Mouse (Mus musculus) limb, embryonic 13.5 days (tissue): ENCODE data around the gene Gm37240. TPM values are rescaled to one million over a fixed set of nuclear protein-coding genes. Genes with fewer than 3 reads are reported as not detected.

Experiments used
- ATAC-seq: fragments of 200-750 bp; cut with Nextera tagmentation; 2 replicates; pipeline ENCODE4 v1.8.0; 2017; ENCODE audit warnings: low read depth, moderate number of reproducible peaks, moderate TSS enrichment; ENCODE audit not compliant: low FRiP score
- H3K27ac ChIP-seq: fragments of 300-500 bp; sonication (generic); 2 replicates; pipeline ENCODE4 v1.5.1; 2015; ENCODE audit warnings: inconsistent platforms, mild to moderate bottlenecking, moderate library complexity
- H3K27me3 ChIP-seq: fragments of 300-500 bp; sonication (generic); 2 replicates; pipeline ENCODE4 v1.6.1; 2015; ENCODE audit warnings: mild to moderate bottlenecking, inconsistent platforms
- H3K36me3 ChIP-seq: fragments of 300-500 bp; sonication (generic); 2 replicates; pipeline ENCODE4 v1.6.1; 2015; ENCODE audit warnings: inconsistent platforms, mild to moderate bottlenecking, moderate library complexity
- H3K4me1 ChIP-seq: fragments of 300-500 bp; sonication (generic); 2 replicates; pipeline ENCODE4 v1.6.1; 2015; ENCODE audit warnings: inconsistent platforms
- H3K4me2 ChIP-seq: fragments of 300-500 bp; sonication (generic); replicated peaks from 2 replicates; pipeline ENCODE4 v1.6.1; 2015; ENCODE audit warnings: inconsistent platforms, mild to moderate bottlenecking, moderate library complexity
- H3K4me3 ChIP-seq: fragments of 300-500 bp; sonication (generic); 2 replicates; pipeline ENCODE4 v1.5.1; 2015; ENCODE audit warnings: moderate library complexity, mild to moderate bottlenecking, inconsistent platforms
- H3K9ac ChIP-seq: fragments of 300-500 bp; sonication (generic); 2 replicates; pipeline ENCODE4 v1.6.1; 2015; ENCODE audit warnings: mild to moderate bottlenecking, inconsistent platforms
- H3K9me3 ChIP-seq: fragments of 300-500 bp; sonication (generic); 2 replicates; pipeline ENCODE4 v1.6.1; 2016; ENCODE audit warnings: inconsistent platforms
- WGBS: fragments of 180-500 bp; shearing (Covaris S2); methylation state at CpG from one replicate; pipeline ENCODE4 v1.1.7; 2015; 5-methylcytosine and 5-hydroxymethylcytosine counted together
- polyA plus RNA-seq: library from polyadenylated mRNA; unstranded; fragments of >200 nt; fragmentation: Nextera tagmentation; extraction: Ambion mirVana; gene quantifications from 2 replicates; pipeline ENCODE4 v1.2.1, GENCODE M21; 2015

Gm37240 gene
- polyA plus RNA-seq, 1 experiment from 2014 or later = 6.1 TPM

DNA sequence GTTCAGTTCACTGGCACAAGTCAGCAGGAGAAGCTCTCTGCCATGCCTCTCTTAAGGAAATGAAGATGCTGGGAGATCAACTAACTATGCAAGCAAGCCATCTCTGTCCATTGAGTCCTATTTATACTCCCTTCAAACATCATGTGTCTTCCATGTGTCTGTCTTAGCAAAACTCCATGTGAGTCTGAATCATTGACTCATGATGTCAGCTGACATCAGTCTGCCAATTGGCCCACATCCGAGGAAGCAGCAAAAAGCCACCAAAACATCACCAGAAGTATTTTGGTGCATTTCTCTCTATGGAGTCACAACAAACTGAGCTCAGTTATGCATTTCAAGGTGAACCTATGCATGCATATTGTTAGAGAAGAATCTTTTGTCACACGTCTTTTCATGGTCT is 1245.9 kb downstream of the Gm37240 start:
- no peak for ATAC-seq
- WGBS = 87% methylated on average over 2 of the region's 2 CpGs
- Histone ChIP-seq H3K36me3 (no peaks in the 10 kb centered on the region), H3K27ac (no peak overlapping the region), H3K4me2 (no peak overlapping the region), H3K9ac (no peak overlapping the region), H3K9me3 (no peaks in the 10 kb centered on the region), H3K4me3 (no peak overlapping the region), H3K4me1 (peaks cover 7% of the 10 kb centered on the region; the same call in 1 of the 2 replicates), H3K27me3 (no peaks in the 10 kb centered on the region)

- WGBS = 64% methylated on average over 6 of the region's 6 CpGs
- no peak overlapping the region for H3K4me3 ChIP-seq
- H3K9me3 ChIP-seq = no peaks in the 10 kb centered on the region
- H3K36me3 ChIP-seq = no peaks in the 10 kb centered on the region
- ATAC-seq = no peak
- H3K27me3 ChIP-seq = no peaks in the 10 kb centered on the region
- H3K9ac ChIP-seq = no peak overlapping the region
- H3K4me2 ChIP-seq = no peak overlapping the region
- H3K4me1 ChIP-seq = no peaks in the 10 kb centered on the region; the same call in 1 of the 2 replicates
- no peak overlapping the region for H3K27ac ChIP-seq
These were observed 1246.8 kb downstream of the Gm37240 start for GRCm38 (mm10) chr3:84640536-84640935.

- H3K9me3 ChIP-seq = no peaks in the 10 kb centered on the region
- H3K4me1 ChIP-seq = no peaks in the 10 kb centered on the region; the same call in 1 of the 2 replicates
- H3K4me3 ChIP-seq = no peak overlapping the region
- H3K4me2 ChIP-seq = no peak overlapping the region
- no peak overlapping the region for H3K27ac ChIP-seq
- H3K36me3 ChIP-seq = no peaks in the 10 kb centered on the region
- no peaks in the 10 kb centered on the region for H3K27me3 ChIP-seq
- H3K9ac ChIP-seq = no peak overlapping the region
- 42% methylated on average over 11 of the region's 11 CpGs for WGBS
- no peak for ATAC-seq
These were observed 1247.4 kb downstream of the Gm37240 start for GRCm38 (mm10) chr3:84639767-84640500.

- H3K4me3 ChIP-seq = no peak overlapping the region
- no peak overlapping the region for H3K4me2 ChIP-seq
- no peak overlapping the region for H3K27ac ChIP-seq
- 80% methylated on average over 4 of the region's 4 CpGs for WGBS
- no peak for ATAC-seq
- H3K27me3 ChIP-seq = no peaks in the 10 kb centered on the region
- no peak overlapping the region for H3K9ac ChIP-seq
- no peaks in the 10 kb centered on the region for H3K9me3 ChIP-seq
- H3K36me3 ChIP-seq = no peaks in the 10 kb centered on the region
- no peaks in the 10 kb centered on the region; the same call in 1 of the 2 replicates for H3K4me1 ChIP-seq
These were observed 1248.5 kb downstream of the Gm37240 start for GRCm38 (mm10) chr3:84638858-84639257.

GRCm38 (mm10) chr3:84637890-84638578 is 1249.3 kb downstream of the Gm37240 start:
- H3K27ac ChIP-seq = no peak overlapping the region
- no peak overlapping the region for H3K9ac ChIP-seq
- ATAC-seq = no peak
- no peaks in the 10 kb centered on the region for H3K9me3 ChIP-seq
- H3K4me3 ChIP-seq = no peak overlapping the region
- H3K36me3 ChIP-seq = no peaks in the 10 kb centered on the region
- H3K4me1 ChIP-seq = no peaks in the 10 kb centered on the region; the same call in 1 of the 2 replicates
- no peak overlapping the region for H3K4me2 ChIP-seq
- 60% methylated on average over 12 of the region's 12 CpGs for WGBS
- H3K27me3 ChIP-seq = no peaks in the 10 kb centered on the region

- Histone ChIP-seq H3K9ac (no peak overlapping the region), H3K27me3 (no peaks in the 10 kb centered on the region), H3K27ac (no peak overlapping the region), H3K4me1 (no peaks in the 10 kb centered on the region; the same call in 1 of the 2 replicates), H3K4me3 (no peak overlapping the region), H3K9me3 (no peaks in the 10 kb centered on the region), H3K36me3 (no peaks in the 10 kb centered on the region), H3K4me2 (no peak overlapping the region)
- 80% methylated on average over 6 of the region's 6 CpGs for WGBS
- no peak for ATAC-seq
These were observed 1250.2 kb downstream of the Gm37240 start for GRCm38 (mm10) chr3:84637095-84637494.

DNA sequence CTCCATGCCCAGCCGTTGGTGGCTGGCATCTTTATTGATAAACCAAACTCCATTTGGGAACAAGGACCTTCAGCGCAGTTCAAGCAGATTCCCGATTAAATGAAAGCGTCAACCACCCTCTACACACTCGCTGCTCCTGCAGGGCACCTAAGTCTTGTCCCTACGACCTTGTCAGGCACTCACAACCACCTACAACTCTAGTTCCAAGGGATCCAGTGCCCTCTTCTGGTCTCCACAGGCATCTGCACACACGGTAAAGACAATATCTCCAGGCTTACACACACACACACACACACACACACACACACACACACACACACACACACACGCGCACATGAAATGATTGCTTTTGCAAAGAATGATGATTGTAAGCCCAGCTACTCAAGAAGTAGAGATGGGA is 1255.7 kb downstream of the Gm37240 start:
- Histone ChIP-seq H3K4me3 (no peak overlapping the region), H3K9ac (no peak overlapping the region), H3K4me1 (no peaks in the 10 kb centered on the region), H3K4me2 (no peak overlapping the region), H3K27ac (no peak overlapping the region), H3K36me3 (no peaks in the 10 kb centered on the region), H3K9me3 (no peaks in the 10 kb centered on the region), H3K27me3 (no peaks in the 10 kb centered on the region)
- ATAC-seq = no peak
- 92% methylated on average over 9 of the region's 9 CpGs for WGBS

- H3K9me3 ChIP-seq = no peaks in the 10 kb centered on the region
- no peaks in the 10 kb centered on the region for H3K27me3 ChIP-seq
- no peak overlapping the region for H3K27ac ChIP-seq
- H3K36me3 ChIP-seq = no peaks in the 10 kb centered on the region
- H3K4me2 ChIP-seq = no peak overlapping the region
- no peaks in the 10 kb centered on the region for H3K4me1 ChIP-seq
- H3K9ac ChIP-seq = no peak overlapping the region
- 24% methylated on average over 3 of the region's 3 CpGs for WGBS
- H3K4me3 ChIP-seq = no peak overlapping the region
- ATAC-seq = no peak
These were observed 1265.3 kb downstream of the Gm37240 start for GRCm38 (mm10) chr3:84622026-84622425.

DNA sequence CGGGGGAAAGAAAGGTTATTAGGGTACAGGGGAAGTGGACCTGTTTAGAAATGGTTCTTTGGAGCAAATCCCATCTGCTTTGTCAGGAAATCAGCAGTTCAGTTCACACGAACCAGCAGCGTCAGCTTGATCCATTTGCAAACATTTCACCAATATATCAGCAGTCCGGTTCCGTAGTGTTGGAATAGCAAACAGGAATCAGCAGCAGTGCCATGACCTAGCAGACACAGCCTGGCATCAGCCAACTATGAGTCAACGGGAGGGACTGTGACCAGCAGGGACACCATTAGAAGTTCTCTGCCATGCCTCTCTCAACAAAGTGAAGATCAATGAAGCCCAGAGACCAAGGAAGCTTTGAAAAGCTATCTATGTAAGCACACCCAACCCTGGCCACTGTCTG is 1267.6 kb downstream of the Gm37240 start:
- Histone ChIP-seq H3K36me3 (no peaks in the 10 kb centered on the region), H3K9me3 (no peaks in the 10 kb centered on the region), H3K4me3 (no peak overlapping the region), H3K9ac (no peak overlapping the region), H3K4me2 (no peak overlapping the region), H3K4me1 (no peaks in the 10 kb centered on the region), H3K27ac (no peak overlapping the region), H3K27me3 (no peaks in the 10 kb centered on the region)
- no peak for ATAC-seq
- WGBS = 91% methylated on average over 6 of the region's 6 CpGs

GRCm38 (mm10) chr3:84619056-84619455 is 1268.3 kb downstream of the Gm37240 start:
- 93% methylated on average over 7 of the region's 7 CpGs for WGBS
- Histone ChIP-seq H3K27ac (no peak overlapping the region), H3K9ac (no peak overlapping the region), H3K27me3 (no peaks in the 10 kb centered on the region), H3K36me3 (no peaks in the 10 kb centered on the region), H3K4me2 (no peak overlapping the region), H3K9me3 (no peaks in the 10 kb centered on the region), H3K4me3 (no peak overlapping the region), H3K4me1 (no peaks in the 10 kb centered on the region)
- ATAC-seq = no peak

GRCm38 (mm10) chr3:84618627-84619026 is 1268.7 kb downstream of the Gm37240 start:
- Histone ChIP-seq H3K4me2 (no peak overlapping the region), H3K4me1 (no peaks in the 10 kb centered on the region), H3K36me3 (no peaks in the 10 kb centered on the region), H3K27ac (no peak overlapping the region), H3K9me3 (no peaks in the 10 kb centered on the region), H3K27me3 (no peaks in the 10 kb centered on the region), H3K9ac (no peak overlapping the region), H3K4me3 (no peak overlapping the region)
- 79% methylated on average over 2 of the region's 2 CpGs for WGBS
- no peak for ATAC-seq

DNA sequence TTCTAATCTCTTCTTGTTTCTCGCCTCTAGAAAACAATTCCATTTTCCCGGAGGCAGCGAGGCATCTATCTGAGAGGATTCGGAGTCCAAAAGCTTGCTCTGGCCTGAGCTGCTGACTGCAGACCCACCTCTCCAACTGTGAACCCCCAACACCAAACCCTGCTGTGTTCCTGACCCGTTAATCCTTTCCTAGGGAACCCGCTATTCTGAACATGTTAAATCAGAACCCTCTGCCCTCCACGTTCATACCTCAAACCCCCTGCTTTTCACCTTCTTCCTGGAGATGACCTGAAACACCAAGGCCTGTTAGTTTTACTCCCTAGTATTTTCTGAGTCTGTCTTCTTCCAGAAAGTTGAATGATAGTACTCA is 1271.5 kb downstream of the Gm37240 start:
- WGBS = 42% methylated on average over 7 of the region's 7 CpGs
- no peaks in the 10 kb centered on the region for H3K4me1 ChIP-seq
- peaks cover 5% of the 10 kb centered on the region; the same call in 1 of the 2 replicates for H3K9me3 ChIP-seq

More for the DNA sequence above, 1271.5 kb downstream of the Gm37240 start:
- Histone ChIP-seq H3K27me3 (no peaks in the 10 kb centered on the region), H3K9ac (no peak overlapping the region), H3K27ac (no peak overlapping the region), H3K4me3 (no peak overlapping the region), H3K4me2 (no peak overlapping the region), H3K36me3 (no peaks in the 10 kb centered on the region)
- no peak for ATAC-seq
